Mouse (Mus musculus): ENCODE data around the gene Arid1b.

- TF ChIP-seq POLR2A (IDR thresholded peaks at IDR 0.05; ENCODE audit: insufficient read depth, low read depth, low read length) (no peak), CTCF (IDR thresholded peaks at IDR 0.05) (no peak), EP300 (IDR thresholded peaks at IDR 0.05; ENCODE audit: insufficient read depth, low read depth, low read length) (no peak)
Observed at GRCm38 (mm10) chr17:5267747-5268146, 273.6 kb downstream of the Arid1b start.

All from heart, adult 2 months (tissue).